Mouse (Mus musculus): Measurements from ENCODE around the gene Gm609.

Gene Gm609

GRCm38 (mm10) chr16:45399411-45399810 is 93.4 kb downstream of the Gm609 start:
- in situ Hi-C loops (cut with MboI; ENCODE audit: unreplicated experiment in 2 of 2), result no loop called here

GRCm38 (mm10) chr16:45397440-45397839 is 95.3 kb downstream of the Gm609 start:
- in situ Hi-C loops (cut with MboI; ENCODE audit: unreplicated experiment in 2 of 2), result no loop called here

GRCm38 (mm10) chr16:45392246-45392645 is 100.5 kb downstream of the Gm609 start:
- in situ Hi-C loops (cut with MboI; ENCODE audit: unreplicated experiment in 2 of 2), result no loop called here

- in situ Hi-C loops (cut with MboI; ENCODE audit: unreplicated experiment in 2 of 2), result no loop called here
Observed at GRCm38 (mm10) chr16:45391680-45392079, 101.1 kb downstream of the Gm609 start.

- in situ Hi-C loops (cut with MboI; ENCODE audit: unreplicated experiment in 2 of 2), result no loop called here
Observed at GRCm38 (mm10) chr16:45390286-45390956, 102.3 kb downstream of the Gm609 start.

GRCm38 (mm10) chr16:45389833-45390232 is 102.9 kb downstream of the Gm609 start:
- in situ Hi-C loops (cut with MboI; ENCODE audit: unreplicated experiment in 2 of 2), result no loop called here

GRCm38 (mm10) chr16:45389041-45389440 is 103.7 kb downstream of the Gm609 start:
- in situ Hi-C loops (cut with MboI; ENCODE audit: unreplicated experiment in 2 of 2), result no loop called here

- in situ Hi-C loops (cut with MboI; ENCODE audit: unreplicated experiment in 2 of 2), result no loop called here
Observed at GRCm38 (mm10) chr16:45381811-45382210, 111.0 kb downstream of the Gm609 start.

- in situ Hi-C loops (cut with MboI; ENCODE audit: unreplicated experiment in 2 of 2), result no loop called here
Observed at GRCm38 (mm10) chr16:45378959-45379358, 113.8 kb downstream of the Gm609 start.

GRCm38 (mm10) chr16:45378147-45378943 is 114.4 kb downstream of the Gm609 start:
- in situ Hi-C loops (cut with MboI; ENCODE audit: unreplicated experiment in 2 of 2), result no loop called here

- in situ Hi-C loops (cut with MboI; ENCODE audit: unreplicated experiment in 2 of 2), result no loop called here
Observed at GRCm38 (mm10) chr16:45377332-45377731, 115.4 kb downstream of the Gm609 start.

- in situ Hi-C loops (cut with MboI; ENCODE audit: unreplicated experiment in 2 of 2), result no loop called here
Observed at GRCm38 (mm10) chr16:45376812-45377211, 116.0 kb downstream of the Gm609 start.

- in situ Hi-C loops (cut with MboI; ENCODE audit: unreplicated experiment in 2 of 2), result no loop called here
Observed at GRCm38 (mm10) chr16:45376294-45376693, 116.5 kb downstream of the Gm609 start.

- in situ Hi-C loops (cut with MboI; ENCODE audit: unreplicated experiment in 2 of 2), result no loop called here
Observed at GRCm38 (mm10) chr16:45375506-45376225, 117.1 kb downstream of the Gm609 start.

GRCm38 (mm10) chr16:45374074-45374473 is 118.7 kb downstream of the Gm609 start:
- in situ Hi-C loops (cut with MboI; ENCODE audit: unreplicated experiment in 2 of 2), result no loop called here

- in situ Hi-C loops (cut with MboI; ENCODE audit: unreplicated experiment in 2 of 2), result no loop called here
Observed at GRCm38 (mm10) chr16:45371076-45371475, 121.7 kb downstream of the Gm609 start.

- in situ Hi-C loops (cut with MboI; ENCODE audit: unreplicated experiment in 2 of 2), result no loop called here
Observed at GRCm38 (mm10) chr16:45369285-45369965, 123.3 kb downstream of the Gm609 start.

GRCm38 (mm10) chr16:45366111-45366510 is 126.7 kb downstream of the Gm609 start:
- in situ Hi-C loops (cut with MboI; ENCODE audit: unreplicated experiment in 2 of 2), result no loop called here

GRCm38 (mm10) chr16:45365353-45365752 is 127.4 kb downstream of the Gm609 start:
- in situ Hi-C loops (cut with MboI; ENCODE audit: unreplicated experiment in 2 of 2), result no loop called here

- in situ Hi-C loops (cut with MboI; ENCODE audit: unreplicated experiment in 2 of 2), result no loop called here
Observed at GRCm38 (mm10) chr16:45364627-45365026, 128.1 kb downstream of the Gm609 start.
